Mouse (Mus musculus): ENCODE data around the gene Col10a1.
"Not testable (repeated sequence)": the region's sequence is repeated elsewhere in the genome, so short reads cannot be mapped to it uniquely, and the experiment has no call there.

Gene Col10a1

GRCm38 (mm10) chr10:34389681-34390080 lies at the start of gene Col10a1:
Col10a1 (plus strand) TSS chr10:34389981.
- no peak for DNase-seq (ENCODE audit: low spot score)

GRCm38 (mm10) chr10:34341014-34341413 lies 48.8 kb upstream of the Col10a1 start:
- DNase-seq (ENCODE audit: low spot score), result no peak

GRCm38 (mm10) chr10:34341886-34342285 lies 47.9 kb upstream of the Col10a1 start:
- no peak for DNase-seq (ENCODE audit: low spot score)

- DNase-seq (ENCODE audit: low spot score), result no peak
Observed at GRCm38 (mm10) chr10:34352166-34352565, 37.6 kb upstream of the Col10a1 start.

- no peak for DNase-seq (ENCODE audit: low spot score)
Observed at GRCm38 (mm10) chr10:34358263-34358662, 31.5 kb upstream of the Col10a1 start.

- peak; percentile 7 for DNase-seq (ENCODE audit: low spot score)
Observed at GRCm38 (mm10) chr10:34363756-34364155, 26.0 kb upstream of the Col10a1 start.

GRCm38 (mm10) chr10:34368138-34368537 lies 21.6 kb upstream of the Col10a1 start:
- no peak for DNase-seq (ENCODE audit: low spot score)

GRCm38 (mm10) chr10:34373332-34373731 lies 16.4 kb upstream of the Col10a1 start:
- no peak for DNase-seq (ENCODE audit: low spot score)

GRCm38 (mm10) chr10:34385636-34386035 lies 4.1 kb upstream of the Col10a1 start:
- no peak for DNase-seq (ENCODE audit: low spot score)

- DNase-seq (ENCODE audit: low spot score), result no peak
Observed at GRCm38 (mm10) chr10:34396959-34397358, 7.2 kb downstream of the Col10a1 start.

- DNase-seq (ENCODE audit: low spot score), result no peak
Observed at GRCm38 (mm10) chr10:34399267-34399666, 9.5 kb downstream of the Col10a1 start.

GRCm38 (mm10) chr10:34418204-34418756 lies 28.5 kb downstream of the Col10a1 start, which contains the start of gene Nt5dc1:
Nt5dc1 (minus strand) TSS chr10:34418552.
- DNase-seq (ENCODE audit: low spot score), result peak; percentile 96

GRCm38 (mm10) chr10:34418794-34419193 lies 29.0 kb downstream of the Col10a1 start:
- not testable (repeated sequence) for DNase-seq (ENCODE audit: low spot score)

GRCm38 (mm10) chr10:34431783-34432182 lies 42.0 kb downstream of the Col10a1 start:
- no peak for DNase-seq (ENCODE audit: low spot score)

- not testable (repeated sequence) for DNase-seq (ENCODE audit: low spot score)
Observed at GRCm38 (mm10) chr10:34434191-34434590, 44.4 kb downstream of the Col10a1 start.
